Mouse (Mus musculus): ENCODE measurements around the gene Nemf. TPM values are rescaled to one million over a fixed set of nuclear protein-coding genes. Genes with fewer than 3 reads are reported as not detected.
"Not testable (repeated sequence)": the region's sequence is repeated elsewhere in the genome, so short reads cannot be mapped to it uniquely, and the experiment has no call there.

Nemf gene
- total RNA-seq (2021): 10 to 100 TPM; 31.9 to 33.2 TPM

GRCm38 (mm10) chr12:69356546-69357299, at the start of gene Nemf:
Gene Nemf, minus strand, starts transcription at chr12:69357165.
- DNase-seq: peak; percentile 84

GRCm38 (mm10) chr12:69402594-69403167, 45.7 kb upstream of the Nemf start:
- DNase-seq: no peak

GRCm38 (mm10) chr12:69402100-69402499, 45.1 kb upstream of the Nemf start:
- no peak for DNase-seq

- no peak for DNase-seq
Observed at GRCm38 (mm10) chr12:69400871-69401286, 43.9 kb upstream of the Nemf start.

GRCm38 (mm10) chr12:69400367-69400766, 43.4 kb upstream of the Nemf start:
- no peak for DNase-seq

- DNase-seq: no peak
Observed at GRCm38 (mm10) chr12:69394456-69394855, 37.5 kb upstream of the Nemf start.

GRCm38 (mm10) chr12:69393076-69393475, 36.1 kb upstream of the Nemf start:
- no peak for DNase-seq

GRCm38 (mm10) chr12:69390000-69390698, 33.2 kb upstream of the Nemf start:
- no peak for DNase-seq

- no peak for DNase-seq
Observed at GRCm38 (mm10) chr12:69389273-69389938, 32.4 kb upstream of the Nemf start.

GRCm38 (mm10) chr12:69388321-69388869, 31.4 kb upstream of the Nemf start:
- no peak for DNase-seq

GRCm38 (mm10) chr12:69386281-69386732, 29.3 kb upstream of the Nemf start:
- DNase-seq: not testable (repeated sequence)

GRCm38 (mm10) chr12:69385542-69386280, 28.7 kb upstream of the Nemf start:
- no peak for DNase-seq

GRCm38 (mm10) chr12:69384606-69385005, 27.6 kb upstream of the Nemf start:
- DNase-seq: no peak

- no peak for DNase-seq
Observed at GRCm38 (mm10) chr12:69382880-69383279, 25.9 kb upstream of the Nemf start.

GRCm38 (mm10) chr12:69378558-69379454, 21.8 kb upstream of the Nemf start:
- no peak for DNase-seq

- not testable (repeated sequence) for DNase-seq
Observed at GRCm38 (mm10) chr12:69377636-69378035, 20.7 kb upstream of the Nemf start.

- no peak for DNase-seq
Observed at GRCm38 (mm10) chr12:69377188-69377587, 20.2 kb upstream of the Nemf start.

- DNase-seq: no peak
Observed at GRCm38 (mm10) chr12:69376132-69376531, 19.2 kb upstream of the Nemf start.

- DNase-seq: peak; percentile 19
Observed at GRCm38 (mm10) chr12:69373850-69374766, 17.1 kb upstream of the Nemf start.
